26 mouse cellular contexts compared by ENCODE assay signal in genomic region chr2:14279795-14280194, GRCm38 (mm10).
"Had no signal": no experiment of that assay in that cellular context is flagged by ENCODE, and none has a peak within 500 bp of the region (broad histone marks: within the 10 kb centered on the region; RNA-seq: fewer than 3 reads in every experiment).

No protein-coding gene starts in this region.

- H3K27ac ChIP-seq: heart, embryonic 10.5 days; hindbrain, embryonic 10.5 days; hindbrain, embryonic 12.5 days; hindbrain, embryonic 14.5 days; kidney, postnatal 0 days; layer of hippocampus, adult 2 months; left cerebral cortex, adult 2 months; limb, embryonic 10.5 days; limb, embryonic 12.5 days; liver, embryonic 13.5 days; liver, embryonic 15.5 days had no signal

- H3K27me3 ChIP-seq: heart, embryonic 12.5 days; hindbrain, embryonic 12.5 days; limb, embryonic 12.5 days; liver, embryonic 13.5 days; liver, embryonic 15.5 days had no signal

- H3K36me3 ChIP-seq: heart, embryonic 10.5 days; heart, embryonic 12.5 days; hindbrain, embryonic 10.5 days; hindbrain, embryonic 12.5 days; limb, embryonic 10.5 days; limb, embryonic 12.5 days; liver, embryonic 13.5 days; liver, embryonic 15.5 days had no signal

- H3K4me1 ChIP-seq: heart, embryonic 10.5 days; hindbrain, embryonic 10.5 days; hindbrain, embryonic 12.5 days; limb, embryonic 10.5 days; limb, embryonic 12.5 days; liver, embryonic 13.5 days; liver, embryonic 15.5 days had no signal

- ATAC-seq: hindbrain, embryonic 16.5 days; inflammation-experienced regulatory T-cells, adult 6 months had no signal

- DNase-seq: gastrocnemius, adult 2 months; gastrocnemius, postnatal 10 days; gastrocnemius, postnatal 25 days; heart, adult 18-20 months; heart, postnatal 10 days; heart, postnatal 4 days; kidney, adult 18-20 months; kidney, adult 8-10 months; kidney, postnatal 14 days; kidney, postnatal 36 days; liver; liver, embryonic 13.5 days had no signal

- H3K9me3 ChIP-seq: heart, embryonic 10.5 days; heart, embryonic 12.5 days; hindbrain, embryonic 10.5 days; hindbrain, embryonic 12.5 days; limb, embryonic 10.5 days; limb, embryonic 12.5 days; liver, embryonic 13.5 days; liver, embryonic 15.5 days had no signal

- H3K9ac ChIP-seq: heart, embryonic 12.5 days; hindbrain, embryonic 12.5 days; hindbrain, embryonic 14.5 days; limb, embryonic 12.5 days; liver, embryonic 13.5 days; liver, embryonic 15.5 days had no signal

- H3K4me3 ChIP-seq: gastrocnemius, adult 2 months; heart, embryonic 10.5 days; heart, embryonic 12.5 days; hindbrain, embryonic 10.5 days; hindbrain, embryonic 12.5 days; layer of hippocampus, adult 2 months; left cerebral cortex, adult 2 months; limb, embryonic 10.5 days; limb, embryonic 12.5 days; liver, embryonic 13.5 days; liver, embryonic 15.5 days had no signal

- H3K4me2 ChIP-seq: heart, embryonic 12.5 days; hindbrain, embryonic 12.5 days; hindbrain, embryonic 14.5 days; limb, embryonic 12.5 days; liver, embryonic 11.5 days; liver, embryonic 13.5 days; liver, embryonic 15.5 days had no signal
